Mouse (Mus musculus) neural tube, embryonic 11.5 days (tissue): Measurements from ENCODE around the gene Fyn. TPM values are rescaled to one million over a fixed set of nuclear protein-coding genes. Genes with fewer than 3 reads are reported as not detected.

Source experiments
- ATAC-seq: fragments of 200-750 bp; cut with Nextera tagmentation; 2 replicates; pipeline ENCODE4 v1.8.0; 2017; ENCODE audit warnings: moderate number of reproducible peaks, mild to moderate bottlenecking, moderate TSS enrichment, moderate library complexity; ENCODE audit not compliant: insufficient read depth, low FRiP score, low TSS enrichment
- DNase-seq: peaks from one replicate; pipeline ENCODE4 v3.0.0-alpha.2; 2015; ENCODE audit warnings: low spot score
- H3K27ac ChIP-seq: fragments of 300-500 bp; sonication (generic); 2 replicates; pipeline ENCODE4 v1.5.1; 2014; ENCODE audit warnings: low read depth, mild to moderate bottlenecking, low read length
- H3K27me3 ChIP-seq: fragments of 300-500 bp; sonication (generic); 2 replicates; pipeline ENCODE4 v1.6.1; 2014; ENCODE audit warnings: mild to moderate bottlenecking, low read length, mixed read lengths; ENCODE audit not compliant: control insufficient read depth, insufficient read depth
- H3K36me3 ChIP-seq: fragments of 300-500 bp; sonication (generic); 2 replicates; pipeline ENCODE4 v1.6.1; 2014; ENCODE audit warnings: mild to moderate bottlenecking, low read length, moderate library complexity, mixed read lengths; ENCODE audit not compliant: control insufficient read depth, insufficient read depth
- H3K4me1 ChIP-seq: fragments of 300-500 bp; sonication (generic); 2 replicates; pipeline ENCODE4 v1.6.1; 2014; ENCODE audit warnings: low read length, mixed read lengths; ENCODE audit not compliant: control insufficient read depth, insufficient read depth
- H3K4me2 ChIP-seq: fragments of 300-500 bp; sonication (generic); 2 replicates; pipeline ENCODE4 v1.6.1; 2014; ENCODE audit warnings: low read depth, mild to moderate bottlenecking, moderate library complexity
- H3K4me3 ChIP-seq: fragments of 300-500 bp; sonication (generic); 2 replicates; pipeline ENCODE4 v1.5.1; 2014; ENCODE audit warnings: low read depth, low read length
- H3K9ac ChIP-seq: fragments of 300-500 bp; sonication (generic); 2 replicates; pipeline ENCODE4 v1.6.1; 2014; ENCODE audit warnings: mild to moderate bottlenecking, low read length
- H3K9me3 ChIP-seq: fragments of 300-500 bp; sonication (generic); 2 replicates; pipeline ENCODE4 v1.6.1; 2016; ENCODE audit warnings: low read length; ENCODE audit not compliant: control insufficient read depth
- WGBS: fragments of 180-500 bp; shearing (Covaris S2); extraction: QIAGEN DNeasy Blood & Tissue Kit; methylation state at CpG from one replicate; pipeline ENCODE4 v1.1.7; 2014; 5-methylcytosine and 5-hydroxymethylcytosine counted together
- polyA plus RNA-seq: library from polyadenylated mRNA; unstranded; fragments of >200 nt; fragmentation: Nextera tagmentation; extraction: Ambion mirVana; gene quantifications from 2 replicates; pipeline ENCODE4 v1.2.1, GENCODE M21; 2014

The Fyn gene
- polyA plus RNA-seq, 1 experiment from 2014 or later = 66.0 TPM

DNA sequence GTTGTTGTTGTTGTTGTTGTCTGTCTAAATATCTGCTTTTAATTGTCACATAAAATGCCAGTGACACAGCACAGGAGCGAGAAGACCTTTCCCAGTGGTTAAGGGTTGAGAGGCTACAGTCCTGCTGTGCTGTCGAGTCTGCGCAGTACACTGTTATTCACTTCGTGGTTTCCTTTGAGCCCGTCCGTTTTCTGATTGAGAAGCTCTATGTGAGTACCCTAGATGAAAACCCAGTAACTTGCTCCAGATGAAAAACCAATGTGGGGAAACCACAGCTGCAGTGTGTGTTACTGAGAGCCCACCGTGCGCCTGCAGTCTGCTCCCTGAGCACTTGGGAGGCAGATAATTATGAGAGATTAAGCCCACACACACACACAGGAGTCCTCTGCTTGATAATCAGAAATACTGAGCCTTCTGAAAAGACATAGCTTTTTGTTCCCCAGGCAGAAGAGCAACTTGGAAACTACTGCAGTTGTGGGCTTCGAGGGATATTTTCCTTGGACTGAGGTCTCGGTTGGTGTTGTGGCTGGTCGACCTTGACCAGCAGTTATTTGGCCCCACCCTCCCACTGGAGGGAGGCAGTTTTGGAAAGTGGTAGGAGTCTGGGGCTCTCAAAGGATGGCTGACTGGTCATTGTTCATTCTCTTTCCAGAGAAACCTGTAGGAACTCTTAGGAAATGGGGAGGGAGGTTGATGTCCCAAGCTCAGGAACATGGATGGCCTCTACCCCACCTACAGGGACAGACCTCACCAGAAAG lies 154.4 kb downstream of the Fyn start:
- WGBS = 80% methylated on average over 11 of the region's 11 CpGs
- H3K27ac ChIP-seq = no peak overlapping the region

DNA sequence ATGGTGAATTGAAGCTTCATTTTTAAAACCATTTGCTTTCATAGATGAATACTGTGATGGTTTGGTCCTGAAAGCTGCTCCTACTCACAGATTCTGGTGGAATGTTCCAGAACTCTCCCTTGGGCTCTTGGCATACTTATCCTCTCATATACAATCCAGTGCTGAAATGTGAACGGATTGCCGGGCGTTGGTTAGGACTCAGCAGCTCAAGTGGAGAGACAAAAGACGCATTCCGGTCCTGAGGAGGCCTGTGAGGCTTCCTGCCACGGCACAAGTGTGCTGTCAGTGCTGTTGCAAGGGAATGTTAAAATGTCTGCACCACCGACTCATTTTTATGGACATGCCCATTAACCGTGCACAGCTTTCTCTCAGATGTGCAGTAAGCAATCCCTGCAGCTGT lies 155.7 kb downstream of the Fyn start:
- Histone ChIP-seq H3K36me3 (no peaks in the 10 kb centered on the region), H3K9me3 (no peaks in the 10 kb centered on the region), H3K9ac (no peak overlapping the region), H3K4me2 (no peak overlapping the region), H3K27me3 (no peaks in the 10 kb centered on the region), H3K4me3 (no peak overlapping the region), H3K4me1 (peaks cover 4% of the 10 kb centered on the region; the same call in 1 of the 2 replicates), H3K27ac (no peak overlapping the region)
- no peak for DNase-seq
- WGBS = 66% methylated on average over 8 of the region's 8 CpGs
- no peak for ATAC-seq

More for the DNA sequence above, 154.4 kb downstream of the Fyn start:
- Histone ChIP-seq H3K36me3 (no peaks in the 10 kb centered on the region), H3K9ac (no peak overlapping the region), H3K4me1 (peaks cover 4% of the 10 kb centered on the region; the same call in 1 of the 2 replicates), H3K4me3 (no peak overlapping the region), H3K9me3 (no peaks in the 10 kb centered on the region), H3K4me2 (no peak overlapping the region), H3K27me3 (no peaks in the 10 kb centered on the region)
- ATAC-seq = no peak
- DNase-seq = no peak

DNA sequence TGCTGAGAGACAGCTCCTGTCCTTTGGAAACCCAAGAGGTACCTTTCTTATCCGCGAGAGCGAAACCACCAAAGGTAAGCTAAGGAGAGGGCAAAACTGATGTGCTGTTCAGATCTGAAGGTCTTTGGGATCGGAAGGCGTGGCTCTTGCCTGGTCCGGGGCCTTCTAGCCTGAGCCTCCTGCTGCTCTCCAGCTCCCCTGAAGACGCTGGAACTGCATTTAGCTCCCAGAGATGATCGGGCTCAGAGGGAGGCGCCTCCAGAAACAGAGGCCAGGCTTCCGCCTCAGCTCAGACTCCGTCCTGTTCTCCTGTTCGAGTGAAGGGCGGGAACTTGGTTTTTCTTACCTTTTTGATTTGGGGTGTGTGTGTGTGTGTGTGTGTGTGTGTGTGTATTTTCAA lies 156.8 kb downstream of the Fyn start:
- peaks cover 4% of the 10 kb centered on the region; the same call in 1 of the 2 replicates for H3K4me1 ChIP-seq
- no peaks in the 10 kb centered on the region for H3K9me3 ChIP-seq
- WGBS = 87% methylated on average over 13 of the region's 13 CpGs
- no peak overlapping the region for H3K4me3 ChIP-seq
- no peak overlapping the region for H3K4me2 ChIP-seq
- H3K27ac ChIP-seq = no peak overlapping the region
- no peak for ATAC-seq
- DNase-seq = no peak
- H3K9ac ChIP-seq = no peak overlapping the region
- 0 out of 2 replicates have a peak, but pooled peaks cover 2% of the 10 kb centered on the region for H3K36me3 ChIP-seq
- H3K27me3 ChIP-seq = no peaks in the 10 kb centered on the region

DNA sequence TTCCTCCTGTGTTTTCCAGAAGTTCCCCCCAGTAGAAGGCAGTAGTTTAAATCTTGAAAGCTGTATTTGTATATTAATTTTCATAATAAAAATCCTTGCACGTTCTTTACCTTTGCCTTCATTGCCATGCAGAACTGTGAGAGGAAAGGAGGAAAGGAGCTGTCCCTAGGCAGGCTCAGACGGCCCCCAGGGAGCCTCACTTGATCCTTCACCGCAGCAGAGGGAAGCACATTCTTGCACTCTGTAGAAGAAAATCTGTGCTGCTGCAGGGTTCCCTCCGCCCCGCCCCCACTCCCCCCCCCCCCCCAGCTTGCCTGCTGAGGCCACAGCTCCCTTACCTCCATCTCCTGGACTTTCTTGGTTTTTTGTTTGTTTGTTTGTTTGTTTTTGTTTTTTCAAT lies 158.5 kb downstream of the Fyn start:
- Histone ChIP-seq H3K4me3 (no peak overlapping the region), H3K9me3 (no peaks in the 10 kb centered on the region), H3K9ac (no peak overlapping the region), H3K27me3 (no peaks in the 10 kb centered on the region), H3K4me1 (peaks cover 4% of the 10 kb centered on the region; the same call in 1 of the 2 replicates), H3K27ac (no peak overlapping the region), H3K36me3 (0 out of 2 replicates have a peak, but pooled peaks cover 2% of the 10 kb centered on the region), H3K4me2 (no peak overlapping the region)
- ATAC-seq (no peak), DNase-seq (no peak)
- WGBS = 36% methylated on average over 5 of the region's 5 CpGs

DNA sequence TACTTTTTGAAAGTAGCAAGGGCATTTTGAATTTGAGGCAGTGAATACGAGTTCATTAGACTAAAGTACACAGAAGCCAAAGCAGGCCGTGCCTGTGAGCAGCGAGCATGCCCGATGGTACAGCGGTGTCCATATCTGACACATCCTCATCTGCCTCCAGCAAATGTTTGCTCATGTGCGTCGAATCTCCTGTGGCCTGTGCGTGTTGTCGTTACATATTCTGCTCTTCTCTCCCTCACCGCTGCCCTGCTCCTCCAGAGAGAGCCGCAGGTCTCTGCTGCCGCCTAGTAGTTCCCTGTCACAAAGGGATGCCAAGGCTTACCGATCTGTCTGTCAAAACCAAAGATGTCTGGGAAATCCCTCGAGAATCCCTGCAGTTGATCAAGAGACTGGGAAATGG lies 160.5 kb downstream of the Fyn start:
- Histone ChIP-seq H3K9ac (no peak overlapping the region), H3K4me3 (no peak overlapping the region), H3K9me3 (no peaks in the 10 kb centered on the region), H3K27ac (no peak overlapping the region), H3K4me1 (peaks cover 12% of the 10 kb centered on the region), H3K27me3 (no peaks in the 10 kb centered on the region), H3K4me2 (no peak overlapping the region), H3K36me3 (0 out of 2 replicates have a peak, but pooled peaks cover 2% of the 10 kb centered on the region)
- DNase-seq = no peak
- no peak for ATAC-seq
- WGBS = 89% methylated on average over 14 of the region's 14 CpGs

DNA sequence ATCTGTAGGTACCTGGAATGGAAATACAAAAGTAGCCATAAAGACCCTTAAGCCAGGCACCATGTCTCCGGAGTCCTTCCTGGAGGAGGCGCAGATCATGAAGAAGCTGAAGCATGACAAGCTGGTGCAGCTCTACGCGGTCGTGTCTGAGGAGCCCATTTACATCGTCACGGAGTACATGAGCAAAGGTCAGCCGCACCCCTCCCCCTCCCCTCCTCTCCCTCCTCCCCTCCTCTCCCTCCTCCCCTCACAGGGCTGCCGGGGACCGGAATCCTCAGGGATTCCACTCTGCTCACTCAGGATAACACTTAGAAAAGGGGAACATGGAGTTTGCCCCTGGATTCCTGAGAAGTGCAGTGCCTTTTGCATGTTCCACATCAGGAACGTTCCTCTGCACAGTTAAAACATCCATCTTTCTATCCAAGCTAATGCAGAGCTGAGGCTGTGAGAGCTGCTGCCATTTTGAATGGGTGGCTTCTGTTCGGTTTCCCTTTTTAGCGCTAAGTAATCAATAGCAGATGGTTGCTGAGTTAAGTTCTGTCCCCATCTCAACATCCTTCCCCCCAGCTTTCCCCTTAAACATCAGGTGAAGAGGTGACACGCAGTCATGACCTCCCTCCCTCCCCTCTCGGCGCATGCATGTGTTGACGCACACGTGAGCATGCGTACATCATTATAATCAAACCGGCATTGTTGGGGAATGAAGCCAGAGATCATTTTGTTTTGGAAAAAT lies 163.5 kb downstream of the Fyn start:
- Histone ChIP-seq H3K4me1 (peaks cover 26% of the 10 kb centered on the region), H3K9ac (no peak overlapping the region), H3K9me3 (no peaks in the 10 kb centered on the region), H3K27ac (no peak overlapping the region), H3K4me2 (no peak overlapping the region), H3K27me3 (no peaks in the 10 kb centered on the region), H3K36me3 (0 out of 2 replicates have a peak, but pooled peaks cover 2% of the 10 kb centered on the region), H3K4me3 (no peak overlapping the region)
- WGBS = 57% methylated on average over 20 of the region's 20 CpGs
- ATAC-seq (0 out of 2 replicates have a peak, but pooled peaks have one; percentile 36), DNase-seq (no peak)

DNA sequence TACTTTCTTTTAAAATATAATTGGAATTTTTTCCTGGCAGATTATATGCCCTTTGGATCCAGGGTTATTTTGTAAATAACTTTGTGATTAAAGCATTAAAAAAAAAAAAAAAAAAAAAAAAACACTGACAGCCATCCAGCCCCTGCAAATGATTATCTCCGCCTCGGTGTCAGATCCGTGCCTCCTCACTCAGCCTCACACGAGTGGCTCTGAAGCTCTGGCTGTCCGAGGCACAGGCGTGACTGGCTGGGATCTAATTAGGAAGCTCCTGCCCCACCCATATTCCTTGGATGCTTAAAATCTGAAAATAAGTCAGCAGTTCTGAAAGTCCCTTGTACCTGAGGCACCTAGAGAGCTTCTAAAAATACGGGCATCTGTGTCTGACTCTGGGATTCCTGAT lies 164.2 kb downstream of the Fyn start:
- 60% methylated on average over 7 of the region's 7 CpGs for WGBS
- H3K4me2 ChIP-seq = no peak overlapping the region
- 0 out of 2 replicates have a peak, but pooled peaks cover 2% of the 10 kb centered on the region for H3K36me3 ChIP-seq
- no peak for DNase-seq
- no peaks in the 10 kb centered on the region for H3K27me3 ChIP-seq
- no peak overlapping the region for H3K9ac ChIP-seq
- no peak for ATAC-seq
- H3K4me1 ChIP-seq = peaks cover 26% of the 10 kb centered on the region
- H3K4me3 ChIP-seq = no peak overlapping the region
- H3K27ac ChIP-seq = no peak overlapping the region
- no peaks in the 10 kb centered on the region for H3K9me3 ChIP-seq

DNA sequence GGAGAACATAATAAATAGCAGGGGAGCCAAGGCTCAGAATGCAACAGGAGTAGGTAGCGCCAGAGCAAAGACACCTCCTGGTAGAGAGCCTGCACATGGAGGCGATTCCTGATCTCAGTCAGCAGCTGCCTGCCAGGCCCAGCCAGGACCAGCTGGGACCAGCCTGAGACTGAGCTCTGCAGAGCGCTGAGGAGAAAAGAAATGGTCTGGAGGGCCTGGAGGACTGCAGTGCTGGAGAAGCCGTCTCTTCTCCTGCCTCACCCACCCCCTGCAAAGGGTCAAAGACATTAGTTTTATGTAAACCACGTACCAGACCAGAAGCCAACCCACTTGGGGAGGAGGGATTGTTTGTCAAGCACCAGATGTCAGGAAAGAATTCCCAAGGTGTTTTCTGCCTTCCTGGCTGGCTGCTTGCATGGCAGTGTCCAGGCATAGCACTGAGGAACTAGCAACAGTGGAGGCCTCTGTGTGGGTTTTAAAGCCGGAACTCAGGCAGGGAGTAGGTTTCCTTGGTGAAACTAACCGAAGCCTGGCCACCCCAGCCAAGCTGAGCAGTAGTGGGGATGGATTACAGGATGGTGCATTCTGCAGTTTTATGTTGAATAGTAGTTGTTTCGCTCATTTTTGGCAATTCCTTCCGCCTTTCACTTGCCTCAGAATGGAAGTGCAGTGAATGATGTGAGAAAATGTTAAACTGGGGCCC lies 165.8 kb downstream of the Fyn start:
- DNase-seq = peak; percentile 71
- H3K4me3 ChIP-seq = no peak overlapping the region
- 50% methylated on average over 9 of the region's 9 CpGs for whole genome bisulfite sequencing
- H3K27ac ChIP-seq = peak overlapping the region; percentile 67
- peaks cover 26% of the 10 kb centered on the region for H3K4me1 ChIP-seq
- H3K27me3 ChIP-seq = no peaks in the 10 kb centered on the region
- 0 out of 2 replicates have a peak, but pooled peaks cover 2% of the 10 kb centered on the region for H3K36me3 ChIP-seq
- no peak overlapping the region for H3K4me2 ChIP-seq
- peak overlapping the region; percentile 22 for H3K9ac ChIP-seq
- no peaks in the 10 kb centered on the region for H3K9me3 ChIP-seq
- peak; percentile 48; the same call in 1 of the 2 replicates for ATAC-seq
